Mouse (Mus musculus) ES-E14 (cell line): ENCODE data around the gene Slc18b1.
"Not testable (repeated sequence)": the region's sequence is repeated elsewhere in the genome, so short reads cannot be mapped to it uniquely, and the experiment has no call there.

Experiments
- CHD2 ChIP-seq: IDR thresholded peaks from 2 replicates; pipeline ENCODE4 v1.6.1; 2014; ENCODE audit warnings: mild to moderate bottlenecking, low read depth, low read length, inconsistent platforms
- MAFK ChIP-seq: IDR thresholded peaks from 2 replicates; pipeline ENCODE4 v1.6.1; 2014; ENCODE audit warnings: mild to moderate bottlenecking, low read depth, low read length, inconsistent platforms; ENCODE audit not compliant: insufficient read depth
- ZC3H11A ChIP-seq: IDR thresholded peaks from 2 replicates; pipeline ENCODE4 v1.6.1; 2012; ENCODE audit warnings: low read depth, mild to moderate bottlenecking, inconsistent platforms, low read length, borderline replicate concordance
- ZNF384 ChIP-seq: IDR thresholded peaks from 2 replicates; pipeline ENCODE4 v1.6.1; 2012; ENCODE audit warnings: low read depth, low read length, inconsistent platforms

- TF ChIP-seq ZC3H11A, ZNF384, MAFK, CHD2: not testable (repeated sequence)
Measured at GRCm38 (mm10) chr10:23785599-23785998, 11.2 kb upstream of the Slc18b1 start.
